Mouse (Mus musculus) granulocyte monocyte progenitor cell, adult 5-6 weeks (primary cell): Measurements from ENCODE around the gene Atat1. TPM values are rescaled to one million over a fixed set of nuclear protein-coding genes. Genes with fewer than 3 reads are reported as not detected.
A peak's percentile ranks its signal among the peaks of the same experiment; 100 is the strongest.

Experiments
- ATAC-seq: replicated peaks from 2 replicates; pipeline ENCODE4 v1.8.0; 2016; ENCODE audit warnings: mild to moderate bottlenecking, moderate TSS enrichment, inconsistent platforms; ENCODE audit not compliant: poor library complexity, severe bottlenecking
- total RNA-seq, 2 experiments: library from RNA; stranded (forward) in 1 of 2; stranded (reverse) in 1 of 2; fragments of 200-712, 200-1000 nt in 1 of 2; fragments of >200 nt in 1 of 2; fragmentation: Nextera tagmentation in 1 of 2; gene quantifications; 2 replicates each; pipeline ENCODE4 v1.2.3; 2014 to 2017

The Atat1 gene
- total RNA-seq, 2 experiments from 2014 or later = 5.4 to 17.8 TPM

DNA sequence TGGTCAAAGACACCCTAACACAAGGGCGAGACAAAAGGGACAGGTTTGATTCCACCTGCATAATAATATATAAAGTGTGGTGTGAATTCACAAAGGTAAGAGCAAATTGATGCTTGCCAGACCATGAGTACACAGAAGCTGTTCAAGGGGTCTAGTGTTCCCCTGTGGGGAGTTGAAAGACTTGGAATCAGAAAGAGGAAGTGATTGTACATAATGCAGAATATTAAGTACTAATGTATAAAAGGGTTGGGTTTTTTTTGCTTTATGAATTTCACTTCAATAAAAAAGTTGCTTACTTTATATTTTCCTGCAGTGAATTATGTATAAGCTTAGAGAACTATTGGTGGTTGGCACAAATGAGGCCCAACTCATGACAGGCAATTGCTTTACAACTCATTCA is 50.5 kb downstream of the Atat1 start:
- ATAC-seq = no peak

DNA sequence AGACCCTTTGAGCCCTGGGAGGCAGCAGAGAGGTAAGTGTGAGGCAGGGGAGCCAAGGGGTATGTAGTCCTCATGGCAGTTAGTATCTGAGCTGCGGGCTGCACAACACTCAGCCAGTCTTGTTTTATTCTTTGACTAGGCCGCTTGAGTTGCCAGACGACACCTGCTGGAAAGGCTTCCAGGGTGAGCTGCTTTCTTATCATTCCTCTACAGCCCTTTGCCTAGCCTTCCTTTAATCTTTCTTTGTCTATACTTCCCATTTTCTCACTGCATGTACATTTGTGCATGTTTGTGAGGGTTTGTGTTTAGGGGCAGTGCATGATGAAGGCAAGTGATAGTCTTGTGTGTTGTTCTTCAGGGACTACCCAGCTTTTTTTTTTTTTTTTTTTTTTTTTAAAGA is 58.9 kb downstream of the Atat1 start:
- ATAC-seq = no peak

DNA sequence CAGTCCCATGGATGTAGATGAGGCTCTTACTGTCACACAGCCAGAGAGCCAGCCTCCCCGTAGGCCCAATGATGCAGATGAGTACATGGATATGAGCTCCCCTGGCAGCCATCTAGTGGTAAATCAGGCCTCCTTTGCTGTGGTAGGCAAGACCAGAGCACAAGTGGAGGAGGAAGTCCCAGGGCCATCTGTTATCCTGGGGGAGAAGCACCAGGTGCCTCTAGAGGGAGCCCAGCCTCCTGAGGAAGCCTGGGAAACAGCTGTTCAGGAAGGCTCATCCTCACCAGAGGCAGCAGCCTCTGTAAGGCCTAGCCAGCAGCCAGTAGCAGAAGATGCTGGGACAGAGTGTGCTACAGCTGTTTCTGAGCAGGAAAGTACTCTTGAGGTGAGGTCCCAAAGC is 61.8 kb downstream of the Atat1 start:
- ATAC-seq = peak; percentile 33; the same call in 1 of the 2 replicates

Other genes starting within 250 kb of the Atat1 start
- 7.3 and 30.1 TPM in 2 replicates for gene Vars2, start 242.5 kb downstream of the Atat1 start, total RNA-seq (2014; fragmentation: Nextera tagmentation)
- gene Vars2, start 242.5 kb downstream of the Atat1 start, total RNA-seq (2017) = 7.8 and 16.2 TPM in 2 replicates
- gene Gtf2h4, start 236.3 kb downstream of the Atat1 start, total RNA-seq (2014; fragmentation: Nextera tagmentation) = 20.3 and 41.9 TPM in 2 replicates
- 32.6 and 40.4 TPM in 2 replicates for gene Gtf2h4, start 236.3 kb downstream of the Atat1 start, total RNA-seq (2017)
- gene Ddr1, start 205.5 kb downstream of the Atat1 start, total RNA-seq (2014; fragmentation: Nextera tagmentation) = not detected in 2 replicates
- not detected in 2 replicates for gene Ddr1, start 205.5 kb downstream of the Atat1 start, total RNA-seq (2017)
- 4.6 and 18.1 TPM in 2 replicates for gene Ier3, start 88.4 kb downstream of the Atat1 start, total RNA-seq (2014; fragmentation: Nextera tagmentation)
- 44.3 and 53.7 TPM in 2 replicates for gene Ier3, start 88.4 kb downstream of the Atat1 start, total RNA-seq (2017)
- gene Flot1, start 86.8 kb downstream of the Atat1 start, total RNA-seq (2014; fragmentation: Nextera tagmentation) = 66.8 and 109 TPM in 2 replicates
- 58.3 and 63.6 TPM in 2 replicates for gene Flot1, start 86.8 kb downstream of the Atat1 start, total RNA-seq (2017)
- gene Tubb5, start 71.8 kb downstream of the Atat1 start, total RNA-seq (2014; fragmentation: Nextera tagmentation) = 640 and 699 TPM in 2 replicates
- gene Tubb5, start 71.8 kb downstream of the Atat1 start, total RNA-seq (2017) = 874 and 1,022 TPM in 2 replicates
- 103 and 159 TPM in 2 replicates for gene Mdc1, start 68.6 kb downstream of the Atat1 start, total RNA-seq (2014; fragmentation: Nextera tagmentation)
- 23.7 and 28.6 TPM in 2 replicates for gene Mdc1, start 68.6 kb downstream of the Atat1 start, total RNA-seq (2017)
- gene Nrm, start 48.8 kb downstream of the Atat1 start, total RNA-seq (2014; fragmentation: Nextera tagmentation) = 66.8 and 88.9 TPM in 2 replicates
- 41.5 and 46.0 TPM in 2 replicates for gene Nrm, start 48.8 kb downstream of the Atat1 start, total RNA-seq (2017)
- gene Ppp1r18, start 44.5 kb downstream of the Atat1 start, total RNA-seq (2014; fragmentation: Nextera tagmentation) = 56.9 and 60.9 TPM in 2 replicates
- 15.0 and 17.4 TPM in 2 replicates for gene Ppp1r18, start 44.5 kb downstream of the Atat1 start, total RNA-seq (2017)
- 79.2 and 111 TPM in 2 replicates for gene Dhx16, start 30.3 kb downstream of the Atat1 start, total RNA-seq (2014; fragmentation: Nextera tagmentation)
- gene Dhx16, start 30.3 kb downstream of the Atat1 start, total RNA-seq (2017) = 44.3 and 57.8 TPM in 2 replicates
- gene 2310061I04Rik, start 12.6 kb downstream of the Atat1 start, total RNA-seq (2014; fragmentation: Nextera tagmentation) = 97.8 and 112 TPM in 2 replicates
- 6.2 and 8.4 TPM in 2 replicates for gene 2310061I04Rik, start 12.6 kb downstream of the Atat1 start, total RNA-seq (2017)
- gene Mrps18b, start 6.3 kb upstream of the Atat1 start, total RNA-seq (2014; fragmentation: Nextera tagmentation) = 100 and 151 TPM in 2 replicates
- gene Mrps18b, start 6.3 kb upstream of the Atat1 start, total RNA-seq (2017) = 62.6 and 72.8 TPM in 2 replicates
- 78.2 and 83.9 TPM in 2 replicates for gene Ppp1r10, start 6.4 kb upstream of the Atat1 start, total RNA-seq (2014; fragmentation: Nextera tagmentation)
- gene Ppp1r10, start 6.4 kb upstream of the Atat1 start, total RNA-seq (2017) = 79.2 and 87.5 TPM in 2 replicates
- 74.4 and 92.3 TPM in 2 replicates for gene Abcf1, start 59.7 kb upstream of the Atat1 start, total RNA-seq (2014; fragmentation: Nextera tagmentation)
- gene Abcf1, start 59.7 kb upstream of the Atat1 start, total RNA-seq (2017) = 165 and 231 TPM in 2 replicates
- 21.5 and 21.7 TPM in 2 replicates for gene Gnl1, start 69.8 kb upstream of the Atat1 start, total RNA-seq (2014; fragmentation: Nextera tagmentation)
- 18.3 and 20.9 TPM in 2 replicates for gene Gnl1, start 69.8 kb upstream of the Atat1 start, total RNA-seq (2017)
- gene Prr3, start 70.2 kb upstream of the Atat1 start, total RNA-seq (2014; fragmentation: Nextera tagmentation) = 38.2 and 59.1 TPM in 2 replicates
- 15.0 and 16.4 TPM in 2 replicates for gene Prr3, start 70.2 kb upstream of the Atat1 start, total RNA-seq (2017)
- 2.1 and 4.6 TPM in 2 replicates for gene H2-T24, start 110.5 kb upstream of the Atat1 start, total RNA-seq (2014; fragmentation: Nextera tagmentation)
- 7.8 and 8.8 TPM in 2 replicates for gene H2-T24, start 110.5 kb upstream of the Atat1 start, total RNA-seq (2017)
- 49.1 and 55.7 TPM in 2 replicates for gene H2-T23, start 122.8 kb upstream of the Atat1 start, total RNA-seq (2014; fragmentation: Nextera tagmentation)
- 48.6 and 62.5 TPM in 2 replicates for gene H2-T23, start 122.8 kb upstream of the Atat1 start, total RNA-seq (2017)
- gene H2-T22, start 132.7 kb upstream of the Atat1 start, total RNA-seq (2014; fragmentation: Nextera tagmentation) = 34.5 and 35.7 TPM in 2 replicates
- gene H2-T22, start 132.7 kb upstream of the Atat1 start, total RNA-seq (2017) = 39.2 and 39.4 TPM in 2 replicates
- gene Gm6034, start 132.9 kb upstream of the Atat1 start, total RNA-seq (2014; fragmentation: Nextera tagmentation) = not detected in 2 replicates
- gene Gm6034, start 132.9 kb upstream of the Atat1 start, total RNA-seq (2017) = not detected in 2 replicates
- gene Gm11127, start 148.3 kb upstream of the Atat1 start, total RNA-seq (2014; fragmentation: Nextera tagmentation) = not detected in 2 replicates
- gene Gm11127, start 148.3 kb upstream of the Atat1 start, total RNA-seq (2017) = not detected in 2 replicates
- 0.58 TPM in 1 of 2 replicates, not detected in the other for gene Gm19684, start 211.6 kb upstream of the Atat1 start, total RNA-seq (2014; fragmentation: Nextera tagmentation)
- gene Gm19684, start 211.6 kb upstream of the Atat1 start, total RNA-seq (2017) = not detected in 2 replicates
- not detected in 2 replicates for gene Gm7030, start 219.3 kb upstream of the Atat1 start, total RNA-seq (2014; fragmentation: Nextera tagmentation)
- gene Gm7030, start 219.3 kb upstream of the Atat1 start, total RNA-seq (2017) = not detected in 2 replicates